Mouse (Mus musculus): Measurements from ENCODE around the gene Hnrnpa3.
A peak's percentile ranks its signal among the peaks of the same experiment; 100 is the strongest.
"Not testable (repeated sequence)": the region's sequence is repeated elsewhere in the genome, so short reads cannot be mapped to it uniquely, and the experiment has no call there.

The Hnrnpa3 gene

GRCm38 (mm10) chr2:75637361-75637760 is 21.7 kb upstream of the Hnrnpa3 start:
- DNase-seq = no peak

GRCm38 (mm10) chr2:75637822-75638221 is 21.2 kb upstream of the Hnrnpa3 start:
- not testable (repeated sequence) for DNase-seq

- DNase-seq = not testable (repeated sequence)
Measured at GRCm38 (mm10) chr2:75639535-75639934, 19.5 kb upstream of the Hnrnpa3 start.

GRCm38 (mm10) chr2:75642312-75642711 is 16.7 kb upstream of the Hnrnpa3 start:
- DNase-seq = not testable (repeated sequence)

- DNase-seq = no peak
Measured at GRCm38 (mm10) chr2:75642795-75643550, 16.1 kb upstream of the Hnrnpa3 start.

- no peak for DNase-seq
Measured at GRCm38 (mm10) chr2:75643950-75644349, 15.1 kb upstream of the Hnrnpa3 start.

- DNase-seq = no peak
Measured at GRCm38 (mm10) chr2:75645251-75645650, 13.8 kb upstream of the Hnrnpa3 start.

- no peak for DNase-seq
Measured at GRCm38 (mm10) chr2:75650437-75650836, 8.6 kb upstream of the Hnrnpa3 start.

- DNase-seq = no peak
Measured at GRCm38 (mm10) chr2:75653150-75653549, 5.9 kb upstream of the Hnrnpa3 start.

- DNase-seq = no peak
Measured at GRCm38 (mm10) chr2:75654679-75655078, 4.4 kb upstream of the Hnrnpa3 start.

GRCm38 (mm10) chr2:75656924-75657323 is 2.1 kb upstream of the Hnrnpa3 start:
- no peak for DNase-seq

GRCm38 (mm10) chr2:75657907-75658691 is 962 bp upstream of the Hnrnpa3 start:
- DNase-seq = peak; percentile 26

GRCm38 (mm10) chr2:75659629-75659960 is 534 bp downstream of the Hnrnpa3 start:
- peak; percentile 92 for DNase-seq

- DNase-seq = no peak
Measured at GRCm38 (mm10) chr2:75660255-75660948, 1.3 kb downstream of the Hnrnpa3 start.

- no peak for DNase-seq
Measured at GRCm38 (mm10) chr2:75661106-75661505, 2.0 kb downstream of the Hnrnpa3 start.

GRCm38 (mm10) chr2:75669491-75670445 is 10.7 kb downstream of the Hnrnpa3 start:
- DNase-seq = no peak

- DNase-seq = no peak
Measured at GRCm38 (mm10) chr2:75670446-75671336, 11.6 kb downstream of the Hnrnpa3 start.

- no peak for DNase-seq
Measured at GRCm38 (mm10) chr2:75671337-75671660, 12.2 kb downstream of the Hnrnpa3 start.

GRCm38 (mm10) chr2:75672561-75672960 is 13.5 kb downstream of the Hnrnpa3 start:
- DNase-seq = no peak

GRCm38 (mm10) chr2:75676567-75676966 is 17.5 kb downstream of the Hnrnpa3 start:
- DNase-seq = no peak

GRCm38 (mm10) chr2:75679947-75680346 is 20.9 kb downstream of the Hnrnpa3 start:
- DNase-seq = no peak

- no peak for DNase-seq
Measured at GRCm38 (mm10) chr2:75681439-75681838, 22.4 kb downstream of the Hnrnpa3 start.
